Mouse (Mus musculus): Measurements from ENCODE around the gene Yars2.
A peak's percentile ranks its signal among the peaks of the same experiment; 100 is the strongest.
"Not testable (repeated sequence)": the region's sequence is repeated elsewhere in the genome, so short reads cannot be mapped to it uniquely, and the experiment has no call there.

Gene Yars2

GRCm38 (mm10) chr16:16302369-16303137 is at the start of gene Yars2:
Gene Yars2 (plus strand): TSS chr16:16302965.
- peak; percentile 81 for DNase-seq (ENCODE audit: low spot score)

GRCm38 (mm10) chr16:16253326-16254074 is 49.3 kb upstream of the Yars2 start:
- no peak for DNase-seq (ENCODE audit: low spot score)

- DNase-seq (ENCODE audit: low spot score): no peak
Measured at GRCm38 (mm10) chr16:16255217-16255616, 47.5 kb upstream of the Yars2 start.

- no peak for DNase-seq (ENCODE audit: low spot score)
Measured at GRCm38 (mm10) chr16:16255874-16256273, 46.9 kb upstream of the Yars2 start.

GRCm38 (mm10) chr16:16256672-16257071 is 46.1 kb upstream of the Yars2 start:
- no peak for DNase-seq (ENCODE audit: low spot score)

GRCm38 (mm10) chr16:16260882-16261281 is 41.9 kb upstream of the Yars2 start:
- no peak for DNase-seq (ENCODE audit: low spot score)

GRCm38 (mm10) chr16:16261481-16261880 is 41.3 kb upstream of the Yars2 start:
- no peak for DNase-seq (ENCODE audit: low spot score)

GRCm38 (mm10) chr16:16262436-16262835 is 40.3 kb upstream of the Yars2 start:
- DNase-seq (ENCODE audit: low spot score): no peak

GRCm38 (mm10) chr16:16272978-16273377 is 29.8 kb upstream of the Yars2 start:
- DNase-seq (ENCODE audit: low spot score): no peak

- DNase-seq (ENCODE audit: low spot score): no peak
Measured at GRCm38 (mm10) chr16:16273752-16274151, 29.0 kb upstream of the Yars2 start.

- DNase-seq (ENCODE audit: low spot score): peak; percentile 22
Measured at GRCm38 (mm10) chr16:16303138-16303827, 518 bp downstream of the Yars2 start.

GRCm38 (mm10) chr16:16303888-16304287 is 1.1 kb downstream of the Yars2 start:
- no peak for DNase-seq (ENCODE audit: low spot score)

- DNase-seq (ENCODE audit: low spot score): no peak
Measured at GRCm38 (mm10) chr16:16311319-16311718, 8.6 kb downstream of the Yars2 start.

- no peak for DNase-seq (ENCODE audit: low spot score)
Measured at GRCm38 (mm10) chr16:16325775-16326336, 23.1 kb downstream of the Yars2 start.

- no peak for DNase-seq (ENCODE audit: low spot score)
Measured at GRCm38 (mm10) chr16:16346420-16346819, 43.7 kb downstream of the Yars2 start.

GRCm38 (mm10) chr16:16357908-16358307 is 55.1 kb downstream of the Yars2 start:
- DNase-seq (ENCODE audit: low spot score): no peak

GRCm38 (mm10) chr16:16358481-16359100 is 55.8 kb downstream of the Yars2 start, which contains the start of gene Dnm1l:
Gene Dnm1l (minus strand): TSS chr16:16358959.
- DNase-seq (ENCODE audit: low spot score): peak; percentile 80

GRCm38 (mm10) chr16:16359101-16359482 is 56.3 kb downstream of the Yars2 start:
- not testable (repeated sequence) for DNase-seq (ENCODE audit: low spot score)
